Mouse (Mus musculus) right cerebral cortex, postnatal 10 days (tissue): ENCODE data around the gene Ntpcr.

ENCODE experiments used
- DNase-seq, 2 experiments: peaks; one replicate each; pipeline ENCODE4 v3.0.0; 2021; ENCODE audit warnings: low spot score in 2 of 2

The Ntpcr gene

DNA sequence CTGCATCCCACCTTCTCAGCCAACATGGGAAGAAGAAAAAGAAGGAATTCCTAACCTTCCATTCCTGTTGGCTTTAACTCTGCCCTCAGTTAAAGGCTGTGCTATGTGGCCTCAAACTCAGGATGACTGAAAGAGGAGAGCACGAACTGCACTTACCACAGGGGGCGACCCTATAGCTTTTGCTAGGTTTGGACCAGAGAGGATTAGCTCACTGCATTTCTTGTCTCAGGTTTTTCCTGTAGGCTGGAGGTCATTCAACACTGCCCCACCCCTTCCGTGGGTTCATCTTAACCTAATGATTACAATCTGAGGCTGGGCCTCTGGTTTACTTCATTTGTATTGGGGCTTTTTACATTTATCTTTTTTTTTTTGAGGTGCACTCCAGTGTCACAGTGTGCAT is 45.3 kb downstream of the Ntpcr start:
- no peak for DNase-seq

DNA sequence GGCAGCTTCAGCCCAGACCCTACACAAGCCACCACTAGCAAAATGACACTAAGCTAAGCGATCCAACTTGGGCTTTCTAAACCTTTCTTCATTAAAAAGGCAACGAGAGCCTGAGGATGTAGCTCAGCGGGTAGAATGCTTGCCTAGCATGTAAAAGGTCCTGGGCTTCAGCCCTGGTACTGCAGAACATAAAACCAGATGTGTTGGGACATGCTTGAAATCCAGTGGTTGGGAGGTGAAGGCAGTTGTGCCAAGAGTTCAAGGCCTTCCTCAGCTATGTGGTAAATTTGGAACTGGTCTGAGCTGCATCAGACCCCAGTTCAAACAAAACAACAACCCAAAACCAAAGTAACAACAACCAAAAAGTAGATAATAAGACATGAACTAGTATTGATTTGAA is 46.6 kb downstream of the Ntpcr start:
- DNase-seq = no peak

DNA sequence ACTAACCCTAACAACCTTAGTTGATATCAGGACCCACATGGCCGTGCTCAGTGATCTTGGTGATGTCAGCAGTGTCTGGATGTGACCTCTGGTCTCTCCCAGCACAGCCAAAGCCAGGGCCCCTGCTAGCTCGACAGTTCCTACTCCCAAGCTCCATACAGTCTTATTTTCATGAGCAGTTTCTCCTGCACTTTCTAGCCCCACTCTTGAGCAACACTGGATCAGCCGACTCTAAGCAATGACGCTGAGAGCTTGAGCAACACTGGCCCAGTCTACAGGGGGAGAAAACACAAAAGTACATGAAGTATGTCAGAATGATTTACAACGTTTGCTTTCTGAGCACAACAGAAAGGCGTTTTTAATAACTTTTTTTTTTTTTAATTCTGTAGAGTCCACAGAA is 47.0 kb downstream of the Ntpcr start:
- DNase-seq = no peak

DNA sequence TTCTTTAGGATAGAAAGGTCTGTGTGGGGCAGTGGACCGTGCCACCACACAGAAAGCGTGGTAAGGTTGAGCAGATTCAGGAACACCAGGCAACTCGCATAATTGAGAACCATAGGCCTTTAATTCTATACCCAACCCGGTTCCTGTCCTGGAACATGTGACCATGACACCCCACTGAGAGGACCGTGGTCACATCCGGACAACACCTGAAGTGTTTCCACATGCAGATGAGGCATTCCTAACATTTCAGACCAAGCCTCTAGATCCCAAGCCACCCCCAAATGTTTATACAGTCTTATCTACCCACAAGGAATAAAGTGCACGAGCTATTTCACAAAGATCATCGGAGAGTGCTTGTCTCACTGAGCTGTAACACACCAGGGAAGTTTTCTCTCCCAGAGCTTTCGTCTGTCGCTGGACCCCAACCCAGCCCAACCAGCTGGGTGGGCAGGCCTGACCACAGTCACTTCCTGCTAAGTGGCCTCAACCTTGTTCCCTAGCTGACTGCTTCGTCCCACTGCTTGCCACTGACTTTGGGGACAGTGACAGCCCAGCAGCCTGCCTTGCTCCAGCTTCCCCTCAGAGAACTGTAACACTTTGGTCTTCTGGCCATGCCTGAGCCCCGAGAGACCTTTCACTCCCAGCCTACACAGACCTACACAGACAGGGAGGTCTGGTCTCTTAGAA is 47.9 kb downstream of the Ntpcr start:
- DNase-seq = no peak

DNA sequence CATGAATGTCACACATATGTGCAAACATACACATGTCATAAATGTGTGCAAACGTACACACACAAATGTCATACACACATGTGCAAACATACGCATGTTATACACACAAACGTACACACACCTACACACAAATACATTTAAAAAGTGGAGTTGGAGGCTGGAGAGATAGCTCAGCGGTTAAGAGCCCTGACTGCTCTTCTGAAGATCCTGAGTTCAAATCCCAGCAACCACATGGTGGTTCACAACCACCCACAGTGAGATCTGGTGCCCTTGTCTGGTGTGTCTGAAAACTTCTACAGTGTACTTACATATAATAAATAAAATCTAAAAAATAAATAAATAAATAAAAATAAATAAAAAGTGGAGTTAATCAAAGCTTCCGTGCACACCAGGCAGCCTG is 49.2 kb downstream of the Ntpcr start:
- no peak for DNase-seq

DNA sequence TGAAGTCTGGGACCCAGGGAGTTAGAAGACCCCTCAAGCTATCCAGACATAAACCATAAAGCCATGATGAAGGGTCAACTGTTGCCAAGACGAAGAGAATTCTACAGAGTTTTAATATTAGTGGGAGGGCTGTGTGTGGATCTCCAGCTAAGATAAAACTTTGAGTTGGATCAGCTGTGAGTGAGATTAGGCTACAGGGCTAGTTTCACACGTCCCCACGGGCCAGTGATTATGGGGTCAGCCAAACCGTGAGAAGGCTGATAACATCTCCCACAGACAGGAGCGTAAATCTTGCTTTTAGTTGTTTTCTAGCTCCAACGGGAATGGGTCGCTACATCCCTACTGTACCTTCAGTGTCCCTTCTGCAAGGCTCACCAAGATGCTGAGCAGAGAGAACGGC is 49.9 kb downstream of the Ntpcr start:
- no peak for DNase-seq

DNA sequence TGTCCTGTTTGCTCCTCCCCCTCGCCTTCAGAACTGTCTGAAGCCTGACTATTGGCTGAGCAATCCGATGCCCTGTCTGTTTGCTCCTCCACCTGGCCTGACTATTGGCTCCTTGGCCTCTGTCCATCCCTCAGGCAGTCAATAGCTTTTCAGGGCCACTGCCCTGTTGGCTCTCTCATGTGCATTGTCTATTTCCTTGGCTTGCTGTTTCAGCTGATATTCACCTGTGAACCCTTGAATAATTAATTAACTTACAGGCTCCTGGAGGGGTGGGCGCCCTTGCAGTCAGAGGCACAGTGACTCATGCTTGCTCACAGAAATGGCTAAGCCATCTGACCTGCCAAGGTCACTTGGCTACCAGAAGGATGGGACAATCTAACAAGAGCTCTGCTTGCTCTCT is 52.4 kb downstream of the Ntpcr start:
- no peak for DNase-seq

DNA sequence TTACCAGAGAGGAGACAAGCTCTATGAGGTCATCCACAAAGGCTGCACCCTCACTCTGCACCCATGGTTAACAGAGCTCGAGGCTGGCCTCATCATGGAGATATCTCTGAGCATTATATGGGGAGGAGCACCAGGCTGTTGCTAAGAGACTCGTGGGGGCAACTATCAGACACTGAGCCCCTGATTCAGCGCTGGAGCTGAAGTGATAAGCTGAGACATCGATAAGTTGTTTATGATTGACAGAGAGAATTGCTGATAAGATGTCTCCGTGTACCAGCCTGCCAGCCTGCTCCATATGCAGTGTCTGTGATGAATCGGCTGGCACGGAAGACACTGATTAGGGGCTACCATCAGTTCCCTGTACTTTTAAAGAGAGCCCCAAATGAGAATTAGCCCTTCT is 57.1 kb downstream of the Ntpcr start:
- DNase-seq = no peak

DNA sequence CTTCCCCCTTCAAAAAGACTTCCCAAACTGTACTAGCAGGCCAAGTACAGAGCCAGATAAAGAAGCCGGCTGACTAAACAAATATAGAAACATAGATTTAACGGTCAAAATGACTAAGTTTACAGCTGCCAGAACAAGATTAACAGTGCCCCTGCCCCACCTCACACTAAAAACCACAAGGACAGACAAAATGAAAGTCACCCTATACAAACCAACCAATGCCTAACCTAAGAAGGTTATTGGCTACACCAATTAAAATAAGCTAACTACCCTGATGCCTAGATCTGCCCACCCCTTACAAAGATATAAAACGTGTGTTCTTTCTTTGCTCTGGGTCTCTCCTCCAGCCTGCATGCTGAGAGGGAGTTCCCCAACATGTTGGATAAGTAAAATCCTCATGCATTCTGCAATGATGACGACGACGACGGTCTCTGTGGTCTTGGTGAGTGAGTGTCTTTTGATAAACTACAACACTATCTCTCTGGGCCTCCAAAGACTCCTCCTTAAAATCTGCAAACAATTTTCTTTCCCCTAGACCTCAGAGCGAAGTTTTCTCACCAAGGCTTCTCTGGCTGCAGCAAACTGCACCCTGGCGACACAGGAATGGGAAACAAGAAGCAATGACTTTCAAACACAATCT is 63.2 kb downstream of the Ntpcr start:
- DNase-seq = no peak

DNA sequence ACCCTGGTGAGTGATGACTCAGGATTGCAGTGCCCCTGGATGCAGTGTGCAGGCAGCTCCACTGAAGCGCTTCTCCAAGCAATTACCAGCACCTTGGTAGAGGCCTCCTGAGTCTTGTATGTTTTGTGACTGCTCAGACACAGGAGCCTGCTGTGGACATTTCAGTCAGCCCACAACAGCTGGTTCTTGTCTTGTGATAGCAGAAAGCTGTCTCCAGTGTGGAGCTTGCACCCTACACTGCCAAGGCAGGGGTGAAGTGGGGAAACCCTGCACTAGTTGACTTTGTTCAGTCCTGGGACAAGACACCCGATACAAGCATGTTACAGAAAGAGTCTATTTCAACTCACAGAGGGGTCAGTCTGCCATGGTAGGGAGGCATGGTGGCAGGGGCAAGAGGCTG is 65.6 kb downstream of the Ntpcr start:
- no peak for DNase-seq

DNA sequence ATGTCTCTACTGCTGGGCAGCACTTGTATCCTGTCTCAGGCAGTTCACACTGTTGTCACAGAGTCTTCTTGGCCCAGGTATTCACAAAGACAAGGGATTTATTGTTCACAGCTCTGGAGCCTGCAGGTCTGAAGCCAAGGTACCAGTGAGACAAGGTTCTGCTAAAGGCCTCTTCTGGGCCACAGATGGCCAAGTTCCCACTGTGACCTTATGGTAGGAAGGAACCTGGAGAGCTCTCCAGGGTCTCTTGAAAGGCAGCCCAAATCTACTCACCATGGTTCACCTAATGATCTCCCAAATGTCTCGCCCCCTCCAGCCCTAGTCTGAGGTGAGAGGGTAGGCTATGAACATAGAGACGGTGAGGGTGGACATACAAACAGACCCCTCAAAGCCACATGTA is 67.2 kb downstream of the Ntpcr start:
- no peak for DNase-seq
